Mouse (Mus musculus): ENCODE measurements around the gene Znhit6. TPM values are rescaled to one million over a fixed set of nuclear protein-coding genes. Genes with fewer than 3 reads are reported as not detected.

Znhit6 gene
- polyA plus RNA-seq, 1 experiment from 2014 or later: 32.9 TPM

Other genes starting within 250 kb of the Znhit6 start
- 3.9 and 5.6 TPM in 2 replicates for gene Ccn1, start 73.8 kb downstream of the Znhit6 start, polyA plus RNA-seq (2014; fragmentation: Nextera tagmentation; extraction: Ambion mirVana)
- gene Ddah1, start 182.5 kb downstream of the Znhit6 start, polyA plus RNA-seq (2014; fragmentation: Nextera tagmentation; extraction: Ambion mirVana): 91.2 and 123 TPM in 2 replicates